Mouse (Mus musculus) embryo, embryonic 9.5 days (tissue): ENCODE results near the gene Abl2.

Experiments used
- DNase-seq: peaks from one replicate; pipeline ENCODE4 v3.0.0-alpha.2; 2017; ENCODE audit errors: extremely low spot score

The Abl2 gene

DNA sequence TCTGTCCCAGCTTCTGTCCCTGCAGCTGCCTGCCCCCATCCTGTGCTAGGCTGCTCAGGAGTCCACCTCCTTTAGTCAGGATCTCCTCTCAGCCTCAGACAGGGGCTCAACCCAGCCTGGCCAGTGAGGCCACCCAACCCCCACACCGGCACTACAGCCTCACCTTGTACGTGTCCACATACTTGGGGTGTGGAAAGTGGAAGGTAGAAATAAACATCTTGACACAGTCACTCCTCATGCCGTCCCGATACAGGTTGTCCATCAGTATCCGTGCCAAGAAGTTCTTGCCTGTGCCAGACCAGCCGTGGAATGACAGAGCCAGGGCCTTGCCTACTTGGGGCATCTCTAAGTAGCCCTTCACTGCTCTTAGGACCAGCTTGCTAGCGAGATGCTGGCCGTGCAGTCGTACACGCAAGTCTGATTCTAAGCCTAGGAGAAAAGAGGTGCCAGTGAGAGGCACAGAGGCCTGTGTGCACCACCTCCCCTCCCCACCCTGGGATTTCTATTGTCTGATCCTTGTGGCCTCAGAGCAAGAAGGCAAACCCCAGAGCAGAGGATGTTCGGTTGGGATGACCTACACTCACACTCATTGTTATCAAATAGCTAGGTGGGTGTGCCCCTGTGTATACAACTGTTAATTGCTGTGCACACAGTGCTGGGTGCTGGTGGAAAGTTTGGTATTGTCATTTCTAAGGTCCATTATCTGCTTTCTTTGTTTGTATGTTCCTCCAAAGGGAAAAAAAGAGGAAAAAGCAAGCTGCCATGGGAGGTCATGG is 110.8 kb downstream of the Abl2 start:
- no peak for DNase-seq

- no peak for DNase-seq
Observed at GRCm38 (mm10) chr1:156671921-156672320, 113.3 kb downstream of the Abl2 start.

GRCm38 (mm10) chr1:156672720-156673475 is 114.3 kb downstream of the Abl2 start:
- DNase-seq = peak; percentile 44

- DNase-seq = peak; percentile 50
Observed at GRCm38 (mm10) chr1:156673476-156674194, 115.0 kb downstream of the Abl2 start.

DNA sequence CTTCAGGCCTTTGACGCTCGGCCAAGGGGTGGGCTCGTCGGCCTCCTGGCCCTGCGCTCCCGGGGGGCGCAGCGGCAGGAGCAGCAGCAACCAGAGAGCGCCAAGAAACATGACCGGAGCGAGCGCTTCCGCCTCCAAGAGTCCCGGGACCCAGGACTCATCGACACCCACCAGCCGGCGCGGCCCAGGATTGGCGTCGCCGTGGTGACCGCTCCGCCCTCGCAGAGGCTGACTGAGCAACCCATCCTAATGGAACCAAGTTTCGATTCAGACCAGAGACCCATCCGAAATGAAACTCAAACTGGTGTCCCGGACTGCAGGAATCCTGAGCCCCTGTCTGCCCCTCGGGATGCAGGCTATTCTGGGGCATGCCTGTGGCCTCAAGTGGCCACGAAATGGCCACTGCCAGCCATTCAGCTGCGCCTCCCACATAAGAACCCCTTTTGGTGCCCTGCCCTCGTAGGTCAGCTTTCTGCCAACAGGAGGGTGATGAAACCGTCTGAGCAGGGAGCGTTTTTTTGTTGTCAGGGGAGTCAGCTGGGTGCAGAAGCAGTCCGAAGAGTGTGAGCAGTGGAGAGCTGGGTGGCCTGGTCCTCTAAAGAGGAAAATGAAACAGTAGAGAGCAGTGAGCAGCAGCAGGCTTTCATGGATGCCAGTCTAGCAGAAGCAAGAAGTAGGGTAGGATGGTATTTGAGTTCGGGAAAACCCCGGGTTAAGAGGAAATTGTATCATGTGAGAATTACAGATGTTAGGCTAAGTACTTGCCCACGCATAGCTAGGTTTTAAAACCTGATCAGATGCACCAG is 115.8 kb downstream of the Abl2 start, which contains the start of gene Tor3a:
Gene Tor3a, minus strand, starts transcription at position 162 of the 806 bp plus-strand sequence.
- DNase-seq = peak; percentile 75

DNA sequence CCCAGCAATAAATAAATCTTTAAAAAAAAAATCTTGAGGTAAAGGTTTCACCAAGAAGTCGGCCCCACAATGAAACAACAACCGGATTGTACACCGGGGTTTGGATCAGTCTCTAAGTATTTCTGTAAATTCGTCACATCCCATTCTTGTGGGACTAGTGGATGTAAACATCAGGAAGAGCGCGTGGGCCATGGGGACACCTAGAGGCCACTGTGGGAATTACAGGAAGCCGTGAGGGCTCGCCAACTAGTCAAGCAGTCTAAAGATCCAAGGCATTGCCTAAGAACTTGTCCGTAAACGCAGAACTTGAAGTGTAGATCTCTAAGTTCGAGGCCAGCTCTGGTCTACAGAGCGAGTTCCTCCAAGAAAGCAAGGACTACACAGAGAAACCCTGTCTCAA is 117.6 kb downstream of the Abl2 start:
- peak; percentile 64 for DNase-seq

- no peak for DNase-seq
Observed at GRCm38 (mm10) chr1:156676596-156676995, 118.0 kb downstream of the Abl2 start.

- DNase-seq = no peak
Observed at GRCm38 (mm10) chr1:156677230-156677629, 118.6 kb downstream of the Abl2 start.

DNA sequence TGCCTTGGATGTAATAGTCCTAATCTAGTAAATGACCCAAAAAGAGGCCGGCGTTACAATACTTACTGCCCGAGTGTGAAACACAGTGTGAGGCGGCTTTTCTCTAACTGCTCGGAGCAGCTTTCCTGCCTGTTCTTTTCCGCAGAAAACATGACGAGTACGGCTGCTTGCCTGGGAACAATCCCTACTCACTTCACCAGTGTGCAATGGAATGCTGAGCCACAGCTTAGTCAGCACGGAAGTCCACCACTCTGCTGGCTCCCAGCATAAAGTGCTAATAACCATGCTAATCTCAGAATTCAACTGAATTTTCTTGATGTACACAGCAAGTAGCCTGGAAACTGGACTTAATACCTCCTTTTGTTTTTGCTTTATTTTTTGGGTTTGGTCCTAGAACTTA is 121.0 kb downstream of the Abl2 start:
- DNase-seq = no peak

DNA sequence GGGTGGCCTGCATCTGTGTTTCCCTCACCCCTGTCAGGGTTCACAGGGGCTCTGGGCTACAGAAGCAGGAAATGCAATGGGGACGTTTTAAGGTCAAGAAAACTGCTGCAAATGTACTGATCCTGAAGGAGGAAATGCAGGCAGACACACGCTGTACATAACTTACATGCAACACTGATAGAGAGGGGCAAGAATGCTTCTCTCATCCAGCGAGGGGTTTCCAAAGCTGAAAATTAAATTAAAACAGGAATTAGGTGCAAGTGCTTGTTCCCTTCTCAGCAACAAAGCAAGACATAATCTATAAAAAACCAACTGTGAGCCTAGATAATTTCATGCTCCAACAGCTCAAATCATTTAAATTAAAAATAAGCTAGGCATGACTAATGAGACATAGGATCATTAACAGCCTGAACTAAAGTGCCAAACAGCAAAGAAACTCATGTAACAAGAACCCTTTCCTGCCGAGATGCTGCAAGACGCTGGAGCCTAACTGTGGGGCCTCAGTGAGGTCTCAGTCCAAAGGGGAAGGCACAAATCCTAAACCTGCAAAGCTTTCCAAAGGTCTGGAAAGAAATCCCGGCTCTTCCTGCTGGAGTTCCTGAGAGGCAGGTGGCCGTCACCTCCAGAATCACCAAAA is 127.6 kb downstream of the Abl2 start:
- no peak for DNase-seq
